Mouse (Mus musculus) neural tube, embryonic 13.5 days (tissue): ENCODE data around the gene Otx1. TPM values are rescaled to one million over a fixed set of nuclear protein-coding genes. Genes with fewer than 3 reads are reported as not detected.
A peak's percentile ranks its signal among the peaks of the same experiment; 100 is the strongest.

Experiments
- ATAC-seq: fragments of 200-750 bp; cut with Nextera tagmentation; 2 replicates; pipeline ENCODE4 v1.8.0; 2017; ENCODE audit warnings: low read depth, mild to moderate bottlenecking, moderate TSS enrichment, moderate library complexity
- H3K27ac ChIP-seq: fragments of 300-500 bp; sonication (generic); replicated peaks from 2 replicates; pipeline ENCODE4 v1.5.1; 2015; ENCODE audit warnings: moderate library complexity, mild to moderate bottlenecking, inconsistent platforms
- H3K27me3 ChIP-seq: fragments of 300-500 bp; sonication (generic); 2 replicates; pipeline ENCODE4 v1.6.1; 2015; ENCODE audit warnings: mild to moderate bottlenecking, inconsistent platforms
- H3K36me3 ChIP-seq: fragments of 300-500 bp; sonication (generic); 2 replicates; pipeline ENCODE4 v1.6.1; 2015; ENCODE audit warnings: mild to moderate bottlenecking, inconsistent platforms
- H3K4me1 ChIP-seq: fragments of 300-500 bp; sonication (generic); replicated peaks from 2 replicates; pipeline ENCODE4 v1.6.1; 2015; ENCODE audit warnings: inconsistent platforms
- H3K4me2 ChIP-seq: fragments of 300-500 bp; sonication (generic); 2 replicates; pipeline ENCODE4 v1.6.1; 2015; ENCODE audit warnings: inconsistent platforms, mild to moderate bottlenecking, moderate library complexity
- H3K4me3 ChIP-seq: fragments of 300-500 bp; sonication (generic); 2 replicates; pipeline ENCODE4 v1.5.1; 2015; ENCODE audit warnings: mild to moderate bottlenecking, inconsistent platforms
- H3K9ac ChIP-seq: fragments of 300-500 bp; sonication (generic); 2 replicates; pipeline ENCODE4 v1.6.1; 2015; ENCODE audit warnings: moderate library complexity, mild to moderate bottlenecking, inconsistent platforms
- H3K9me3 ChIP-seq: fragments of 300-500 bp; sonication (generic); 2 replicates; pipeline ENCODE4 v1.6.1; 2016; ENCODE audit warnings: inconsistent platforms
- WGBS: fragments of 180-500 bp; shearing (Covaris S2); methylation state at CpG from one replicate; pipeline ENCODE4 v1.1.7; 2015; 5-methylcytosine and 5-hydroxymethylcytosine counted together
- polyA plus RNA-seq: library from polyadenylated mRNA; unstranded; fragments of >200 nt; fragmentation: Nextera tagmentation; extraction: Ambion mirVana; gene quantifications from 2 replicates; pipeline ENCODE4 v1.2.1, GENCODE M21; 2015

Otx1 gene
- polyA plus RNA-seq, 1 experiment from 2014 or later: not detected

DNA sequence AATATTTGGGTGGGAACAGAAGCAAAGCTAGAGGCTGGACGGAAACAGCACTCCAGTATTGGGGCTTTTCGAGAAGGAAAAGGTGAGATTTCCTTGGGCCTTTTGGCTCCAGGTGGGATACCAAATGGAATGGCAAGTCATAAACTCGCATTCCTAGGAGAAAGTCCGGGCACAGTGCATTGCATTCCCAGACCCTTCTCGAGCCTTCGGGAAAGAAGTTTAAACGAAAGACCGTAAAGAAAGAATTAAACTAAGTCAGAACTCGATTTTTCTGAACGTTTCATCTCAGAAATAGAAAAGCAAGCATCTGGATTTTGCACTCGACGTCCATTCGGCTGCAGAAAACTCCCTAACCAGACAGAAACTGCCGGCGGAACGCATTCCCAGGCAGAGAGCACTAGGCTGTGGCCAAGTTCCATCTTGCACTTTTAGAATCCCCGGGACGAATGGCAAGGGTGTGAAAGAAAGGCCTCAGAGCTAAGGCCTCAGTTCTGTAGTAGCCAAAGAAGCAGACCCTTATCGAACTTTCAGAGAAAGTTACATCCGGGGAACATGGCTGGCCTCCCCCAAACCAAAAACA, 5.0 kb downstream of the Otx1 start:
- Histone ChIP-seq H3K36me3 (no peaks in the 10 kb centered on the region), H3K9ac (no peak overlapping the region), H3K27ac (no peak overlapping the region), H3K4me1 (peaks cover 37% of the 10 kb centered on the region), H3K4me2 (no peak overlapping the region), H3K27me3 (peaks cover 99% of the 10 kb centered on the region), H3K4me3 (no peak overlapping the region), H3K9me3 (no peaks in the 10 kb centered on the region)
- no peak for ATAC-seq
- under 1% methylated on average over 20 of the region's 20 CpGs for WGBS

DNA sequence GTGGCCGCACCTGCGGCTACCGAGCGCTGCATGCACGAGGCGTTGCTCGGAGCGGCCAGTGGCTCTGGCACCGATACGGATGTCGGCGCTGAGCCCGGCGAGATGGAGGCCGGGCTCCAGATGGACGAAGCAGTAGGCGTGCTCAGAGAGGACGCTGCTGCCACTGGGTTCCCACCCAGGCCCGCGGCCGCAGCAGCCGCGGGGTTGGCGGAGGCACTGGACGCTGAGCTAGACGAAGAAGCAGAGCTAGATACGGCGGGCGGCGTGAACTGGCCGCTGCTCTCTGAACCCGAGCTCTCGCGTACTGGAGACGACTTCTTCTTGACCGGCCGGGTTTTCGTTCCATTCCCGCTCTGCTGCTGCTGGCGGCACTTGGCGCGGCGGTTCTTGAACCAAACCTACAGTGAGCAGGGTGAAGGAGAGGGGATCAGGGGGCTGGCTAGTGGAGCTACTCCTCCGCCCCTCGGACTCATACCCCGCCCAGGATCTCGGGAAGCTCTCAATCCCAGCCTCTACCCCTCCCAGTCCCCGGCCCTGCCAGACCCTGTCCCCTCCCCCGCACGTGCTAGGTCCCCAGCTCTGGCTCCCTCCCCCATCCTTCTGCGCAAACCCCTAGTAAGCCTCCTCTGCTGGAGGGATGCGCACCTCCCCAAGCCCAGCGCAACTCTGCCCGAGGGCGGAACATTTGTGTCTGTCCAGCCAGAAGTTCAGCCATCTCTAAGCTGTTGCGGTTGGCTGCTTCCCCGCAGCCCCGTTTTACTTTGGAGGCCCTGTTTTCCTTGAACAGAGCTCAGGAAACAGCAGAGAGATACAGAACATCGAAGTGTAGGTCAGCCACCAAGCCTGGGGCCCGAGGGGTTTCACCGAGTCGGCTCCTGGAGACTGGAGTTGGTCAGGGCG, 5.8 kb downstream of the Otx1 start:
- H3K27ac ChIP-seq: no peak overlapping the region
- peaks cover 98% of the 10 kb centered on the region for H3K27me3 ChIP-seq
- under 1% methylated on average over 63 of the region's 63 CpGs for WGBS
- peak overlapping the region; percentile 41 for H3K4me2 ChIP-seq
- H3K36me3 ChIP-seq: no peaks in the 10 kb centered on the region
- 0 out of 2 replicates have a peak overlapping the region, but pooled peaks have one; percentile 31 for H3K9ac ChIP-seq
- peaks cover 30% of the 10 kb centered on the region for H3K4me1 ChIP-seq
- no peaks in the 10 kb centered on the region for H3K9me3 ChIP-seq
- ATAC-seq: no peak
- H3K4me3 ChIP-seq: peak overlapping the region; percentile 15

DNA sequence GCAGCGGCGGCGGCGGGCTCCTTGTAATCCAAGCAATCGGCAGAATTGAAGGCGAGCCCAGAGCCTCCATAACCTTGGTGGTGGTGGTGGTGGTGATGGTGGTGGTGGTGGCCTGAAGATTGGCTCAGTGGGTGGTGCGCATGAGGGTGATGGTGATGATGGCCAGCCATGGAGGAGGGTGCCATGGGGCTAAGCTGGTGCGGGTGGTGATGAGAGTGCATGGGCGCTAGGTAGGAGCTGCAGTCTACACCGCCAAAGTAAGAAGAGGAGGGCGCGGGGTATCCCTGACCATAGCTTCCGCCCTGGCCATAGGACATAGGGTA, 6.4 kb downstream of the Otx1 start:
- ATAC-seq: no peak
- no peak overlapping the region for H3K27ac ChIP-seq
- H3K9me3 ChIP-seq: no peaks in the 10 kb centered on the region
- peak overlapping the region; percentile 41 for H3K4me2 ChIP-seq
- peaks cover 24% of the 10 kb centered on the region for H3K4me1 ChIP-seq
- H3K4me3 ChIP-seq: peak overlapping the region; percentile 15
- H3K36me3 ChIP-seq: no peaks in the 10 kb centered on the region
- H3K9ac ChIP-seq: no peak overlapping the region
- peaks cover 97% of the 10 kb centered on the region for H3K27me3 ChIP-seq
- under 1% methylated on average over 13 of the region's 13 CpGs for WGBS

DNA sequence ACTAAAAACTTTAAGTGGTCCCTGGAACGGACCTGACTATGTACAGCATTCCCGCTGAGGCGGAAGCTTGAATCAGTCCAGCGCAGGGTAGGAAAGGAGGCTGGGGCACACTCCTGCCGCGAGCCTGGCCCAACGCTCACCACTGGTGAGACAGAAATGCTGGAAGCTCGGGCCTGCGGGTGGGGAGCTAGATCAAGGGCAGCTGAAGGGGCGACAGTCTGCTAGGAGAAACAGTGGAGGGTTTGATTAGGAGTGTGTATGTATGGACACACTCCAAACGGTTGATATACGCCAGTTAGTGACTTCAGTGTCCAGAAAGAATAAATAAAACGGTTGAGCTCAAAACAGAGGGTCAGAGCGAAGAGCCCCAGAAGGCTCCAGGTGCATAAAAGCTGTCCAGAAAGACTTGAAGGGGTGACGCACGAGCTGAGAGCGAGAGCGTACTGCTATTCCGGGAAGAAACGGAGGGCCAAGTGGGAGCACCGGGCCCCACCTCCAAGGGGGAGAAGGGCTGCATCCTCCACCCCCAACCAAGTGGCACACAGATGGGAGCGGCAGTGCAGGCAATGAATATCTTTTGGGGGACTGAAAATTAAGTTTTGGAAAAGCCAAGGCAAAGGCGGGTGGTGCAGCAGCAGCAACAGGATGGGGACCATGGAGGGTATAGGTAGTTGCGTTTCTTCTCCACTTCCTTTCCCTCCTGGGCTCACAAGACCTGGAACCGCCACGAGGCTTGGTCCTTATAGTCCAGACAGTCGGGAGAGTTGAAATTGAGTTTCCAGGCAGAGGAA, 7.0 kb downstream of the Otx1 start:
- no peak for ATAC-seq
- Histone ChIP-seq H3K9ac (no peak overlapping the region), H3K4me2 (no peak overlapping the region), H3K4me3 (0 out of 2 replicates have a peak overlapping the region, but pooled peaks have one; percentile 15), H3K9me3 (no peaks in the 10 kb centered on the region), H3K27ac (no peak overlapping the region), H3K27me3 (peaks cover 97% of the 10 kb centered on the region), H3K4me1 (peaks cover 18% of the 10 kb centered on the region), H3K36me3 (no peaks in the 10 kb centered on the region)
- WGBS: 1% methylated on average over 27 of the region's 27 CpGs

DNA sequence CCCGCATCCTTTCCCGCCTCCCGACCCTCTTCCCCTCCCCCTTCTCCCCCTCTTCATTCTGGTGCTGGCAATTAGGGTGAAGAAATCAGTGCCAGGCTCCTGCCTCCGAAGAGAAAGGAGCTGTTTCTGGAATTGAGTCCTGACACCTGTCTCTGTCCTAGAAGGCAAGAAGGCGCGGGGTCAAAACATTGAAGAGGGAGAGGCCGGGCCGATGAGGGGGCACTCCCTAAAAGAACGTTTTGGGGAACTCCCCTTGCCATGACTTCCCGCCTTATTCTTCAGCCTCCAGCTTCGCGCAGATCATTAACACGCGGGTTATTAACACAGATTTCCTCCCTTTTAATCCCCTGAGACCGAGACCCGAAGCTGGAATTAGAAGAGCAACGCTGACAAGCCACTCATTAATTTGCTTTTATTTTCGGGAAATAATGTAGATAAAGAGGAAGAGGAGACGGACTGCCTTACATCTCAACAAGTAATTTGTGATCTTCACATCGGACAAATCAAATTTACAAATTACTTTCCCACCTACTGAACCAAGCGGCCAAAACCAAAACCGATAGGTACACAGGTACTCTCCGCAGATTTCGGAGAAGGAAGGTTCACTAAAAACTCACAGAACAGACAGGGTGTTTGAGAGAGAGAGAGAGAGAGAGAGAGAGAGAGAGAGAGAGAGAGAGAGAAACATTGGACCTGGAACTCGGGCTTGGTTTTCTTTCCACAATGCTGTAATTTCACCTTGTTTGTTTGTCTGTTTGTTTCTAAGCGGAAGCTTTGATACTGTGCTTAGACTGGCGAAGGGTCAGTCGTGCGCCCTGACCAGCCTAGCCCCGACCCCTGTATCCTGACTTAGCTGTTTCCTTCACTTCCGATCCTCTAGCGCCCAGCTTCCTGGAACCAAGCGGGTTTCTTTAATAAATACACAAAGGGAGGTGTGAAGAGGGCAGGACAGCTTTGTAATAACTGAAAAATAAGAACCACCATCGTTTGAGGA, 8.0 kb downstream of the Otx1 start:
- Histone ChIP-seq H3K9me3 (no peaks in the 10 kb centered on the region), H3K9ac (no peak overlapping the region), H3K27ac (no peak overlapping the region), H3K27me3 (peaks cover 92% of the 10 kb centered on the region), H3K4me3 (no peak overlapping the region), H3K4me1 (peaks cover 12% of the 10 kb centered on the region), H3K4me2 (no peak overlapping the region), H3K36me3 (no peaks in the 10 kb centered on the region)
- ATAC-seq: no peak
- whole genome bisulfite sequencing: under 1% methylated on average over 34 of the region's 34 CpGs

DNA sequence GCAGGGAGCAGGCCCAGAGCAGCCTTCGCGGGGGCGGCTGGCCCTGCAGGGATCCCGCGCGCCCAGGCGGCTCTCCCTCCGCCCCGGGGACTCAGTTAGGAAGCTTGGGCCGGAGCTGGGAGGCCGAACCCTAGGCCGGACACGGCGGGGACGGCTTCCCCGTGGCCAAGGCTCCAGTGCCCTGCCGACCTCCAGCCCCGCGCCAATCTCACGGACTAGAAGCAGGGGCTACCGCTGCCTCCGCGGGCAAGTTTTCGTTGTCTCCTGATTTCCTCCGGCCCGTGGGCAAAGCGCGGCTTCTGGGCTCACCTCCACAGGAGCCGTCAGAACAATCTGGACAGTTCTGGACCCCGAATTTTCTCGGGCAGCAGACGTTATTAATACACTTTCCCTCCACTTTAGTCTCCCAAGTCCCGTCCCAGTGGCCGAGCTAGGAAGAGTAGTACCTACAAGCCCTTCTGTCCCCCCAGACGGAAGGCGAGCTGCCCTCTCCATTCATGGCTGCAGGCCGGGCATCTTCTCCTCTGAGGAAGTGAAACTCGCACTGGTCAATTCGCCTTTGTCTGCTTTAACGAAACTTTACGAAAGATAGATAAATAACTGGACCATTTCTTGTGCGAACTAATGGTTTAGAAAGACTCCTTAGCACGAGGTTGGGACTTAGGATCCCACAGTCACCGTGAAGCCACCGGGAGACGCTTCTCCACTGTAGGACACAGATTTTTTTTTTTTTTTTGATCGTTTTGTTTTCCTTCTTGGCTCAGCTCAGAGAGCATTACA, 8.9 kb downstream of the Otx1 start:
- Histone ChIP-seq H3K4me3 (no peak overlapping the region; the same call in 1 of the 2 replicates), H3K4me1 (peaks cover 12% of the 10 kb centered on the region), H3K36me3 (no peaks in the 10 kb centered on the region), H3K27ac (no peak overlapping the region), H3K27me3 (peaks cover 92% of the 10 kb centered on the region), H3K4me2 (no peak overlapping the region), H3K9me3 (no peaks in the 10 kb centered on the region), H3K9ac (no peak overlapping the region)
- 1% methylated on average over 46 of the region's 47 CpGs for WGBS
- no peak for ATAC-seq

DNA sequence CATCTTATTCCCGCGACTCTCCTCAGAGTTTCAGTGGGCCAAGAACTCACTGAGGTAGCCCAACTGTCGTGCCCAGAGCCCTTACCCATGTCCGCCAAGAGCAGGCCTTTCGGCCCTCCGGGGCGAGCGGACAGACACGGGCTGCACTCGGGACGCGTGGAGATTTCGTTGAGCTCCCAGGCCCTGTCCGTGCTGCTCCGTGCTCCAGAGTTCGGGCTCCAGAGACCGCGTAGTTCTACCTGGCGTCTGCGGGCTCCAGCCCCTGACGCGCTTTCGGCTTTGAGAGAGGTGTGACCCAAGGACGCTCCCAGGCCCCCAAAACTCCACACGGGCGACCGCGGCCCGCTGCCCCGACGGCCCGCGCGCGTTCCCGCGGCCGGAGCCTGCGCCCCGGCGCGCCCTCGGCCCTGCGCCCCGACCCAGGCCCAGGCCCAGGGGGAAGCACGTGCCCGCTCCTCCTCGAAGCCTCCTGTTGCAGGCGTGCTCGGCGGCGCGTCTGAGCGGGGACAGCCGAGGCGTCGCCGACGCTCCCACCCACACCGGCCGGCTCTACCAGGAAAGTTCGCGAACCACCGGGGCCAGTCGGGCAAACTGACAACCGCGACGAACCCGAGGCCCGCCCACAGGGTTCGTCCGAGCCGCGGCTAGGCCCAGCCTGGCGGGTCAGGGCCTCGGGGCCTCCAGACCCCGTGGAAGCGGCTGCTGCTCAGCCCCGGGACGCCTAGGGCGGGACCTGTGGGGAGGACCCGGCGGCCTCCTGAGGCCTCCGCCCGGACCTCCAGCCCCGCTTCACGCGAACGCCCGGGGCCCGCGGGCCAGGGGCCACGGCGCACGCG, 9.7 kb downstream of the Otx1 start:
- Histone ChIP-seq H3K4me1 (peaks cover 12% of the 10 kb centered on the region), H3K9ac (no peak overlapping the region), H3K4me2 (no peak overlapping the region), H3K4me3 (peak overlapping the region; percentile 13), H3K9me3 (no peaks in the 10 kb centered on the region; the same call in 1 of the 2 replicates), H3K36me3 (no peaks in the 10 kb centered on the region), H3K27ac (no peak overlapping the region), H3K27me3 (peaks cover 92% of the 10 kb centered on the region)
- WGBS: 1% methylated on average over 85 of the region's 96 CpGs
- no peak for ATAC-seq

DNA sequence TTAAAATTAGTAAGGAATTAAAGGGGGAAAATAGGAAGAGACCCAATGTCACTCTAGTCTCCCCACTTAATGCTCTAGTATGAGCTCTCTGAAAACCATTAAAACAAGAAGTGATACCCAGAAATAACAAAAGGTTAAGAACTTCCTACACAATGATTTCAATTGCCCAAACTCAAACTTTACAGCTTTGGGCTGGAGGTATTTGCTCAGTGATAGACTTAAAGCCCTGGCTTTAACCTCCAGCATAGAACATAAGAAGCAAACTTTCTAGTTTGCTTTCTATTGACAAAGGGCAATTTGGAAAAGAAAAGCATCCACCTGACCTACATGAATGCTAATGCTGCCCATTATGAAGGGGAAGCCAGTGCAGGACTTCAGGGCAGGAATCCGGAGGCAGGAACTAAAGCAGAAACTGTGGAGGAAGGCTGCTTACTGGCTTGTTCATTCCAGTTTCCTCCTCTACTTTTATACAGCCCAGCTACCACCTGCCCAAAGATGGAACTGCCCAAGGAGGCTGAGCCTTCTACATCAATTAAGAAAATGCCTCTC, 14.2 kb downstream of the Otx1 start:
- H3K4me1 ChIP-seq: no peaks in the 10 kb centered on the region; the same call in 1 of the 2 replicates

DNA sequence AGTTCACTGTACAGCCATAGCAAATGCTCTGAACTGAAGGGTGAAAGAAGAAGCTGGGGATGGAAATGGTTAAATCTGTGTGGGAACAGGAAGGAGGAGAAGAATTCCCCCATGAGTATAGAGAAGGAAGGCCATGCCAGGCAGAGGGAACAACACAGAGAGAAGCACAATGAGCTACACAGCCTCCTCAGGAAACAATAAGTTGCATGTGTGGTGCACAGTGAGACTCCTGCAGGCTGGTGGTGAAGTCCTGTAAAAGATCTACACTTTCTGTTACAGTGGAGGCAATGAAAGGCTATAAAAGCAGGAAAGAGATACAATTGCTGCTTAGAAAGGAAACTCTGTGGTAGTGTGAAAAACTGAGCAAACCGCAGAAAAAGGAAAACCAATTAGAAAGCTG, 17.6 kb downstream of the Otx1 start:
- 50% methylated on average over 1 of the region's 1 CpGs for WGBS

More for the DNA sequence above, 14.2 kb downstream of the Otx1 start:
- H3K36me3 ChIP-seq: no peaks in the 10 kb centered on the region
- peaks cover 70% of the 10 kb centered on the region for H3K27me3 ChIP-seq
- no peak for ATAC-seq
- no peak overlapping the region for H3K4me3 ChIP-seq
- H3K9me3 ChIP-seq: no peaks in the 10 kb centered on the region; the same call in 1 of the 2 replicates
- H3K4me2 ChIP-seq: no peak overlapping the region
- no peak overlapping the region for H3K9ac ChIP-seq
- 64% methylated on average over 1 of the region's 1 CpGs for WGBS
- H3K27ac ChIP-seq: no peak overlapping the region

DNA sequence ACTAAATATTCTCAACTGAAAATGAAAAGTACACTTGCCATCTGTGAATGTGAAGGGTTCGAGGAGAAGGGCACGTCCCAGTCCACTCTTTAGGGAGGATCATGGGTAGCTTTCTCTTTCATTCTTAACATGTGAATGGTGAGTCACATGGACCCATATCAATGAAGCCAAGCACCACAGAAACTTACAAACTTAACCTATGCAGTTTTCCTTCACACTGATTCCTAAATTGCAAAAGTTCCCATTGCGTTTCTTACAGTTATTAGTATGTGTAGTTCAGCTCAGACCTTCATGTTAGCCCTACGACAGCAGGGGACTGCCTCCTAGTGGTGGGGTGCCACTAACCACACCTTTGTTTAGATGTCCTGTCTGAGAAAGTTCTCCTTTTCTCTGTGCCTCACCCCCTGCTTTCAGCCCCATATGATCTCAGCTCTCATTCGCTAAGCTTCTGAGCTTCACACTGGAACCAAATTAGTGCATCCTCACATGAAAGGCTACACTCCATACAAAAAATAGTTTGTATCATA, 28.6 kb downstream of the Otx1 start:
- Histone ChIP-seq H3K4me3 (no peak overlapping the region), H3K9ac (no peak overlapping the region), H3K36me3 (no peaks in the 10 kb centered on the region), H3K4me1 (no peaks in the 10 kb centered on the region), H3K27me3 (no peaks in the 10 kb centered on the region), H3K9me3 (no peaks in the 10 kb centered on the region), H3K4me2 (no peak overlapping the region), H3K27ac (no peak overlapping the region)
- no peak for ATAC-seq
- WGBS: 79% methylated on average over 5 of the region's 5 CpGs

More for the DNA sequence above, 17.6 kb downstream of the Otx1 start:
- Histone ChIP-seq H3K27me3 (peaks cover 44% of the 10 kb centered on the region), H3K9me3 (no peaks in the 10 kb centered on the region; the same call in 1 of the 2 replicates), H3K27ac (no peak overlapping the region), H3K36me3 (no peaks in the 10 kb centered on the region), H3K4me3 (no peak overlapping the region), H3K4me1 (no peaks in the 10 kb centered on the region), H3K9ac (no peak overlapping the region), H3K4me2 (no peak overlapping the region)
- ATAC-seq: no peak
